Mouse (Mus musculus) gonadal fat pad, adult 2 months (tissue): ENCODE measurements around the gene Cenpa. TPM values are rescaled to one million over a fixed set of nuclear protein-coding genes. Genes with fewer than 3 reads are reported as not detected.

Experiments used
- DNase-seq: peaks from one replicate; pipeline ENCODE4 v3.0.0-alpha.2; 2012; ENCODE audit warnings: low read depth
- polyA plus RNA-seq: library from polyadenylated mRNA; depleted of rRNA; stranded (reverse); fragments of >200 nt; gene quantifications from 2 replicates; pipeline ENCODE4 v1.2.3, GENCODE M21; 2012; rRNA removed

The Cenpa gene
- polyA plus RNA-seq: 6.7 and 7.5 TPM in 2 replicates

DNA sequence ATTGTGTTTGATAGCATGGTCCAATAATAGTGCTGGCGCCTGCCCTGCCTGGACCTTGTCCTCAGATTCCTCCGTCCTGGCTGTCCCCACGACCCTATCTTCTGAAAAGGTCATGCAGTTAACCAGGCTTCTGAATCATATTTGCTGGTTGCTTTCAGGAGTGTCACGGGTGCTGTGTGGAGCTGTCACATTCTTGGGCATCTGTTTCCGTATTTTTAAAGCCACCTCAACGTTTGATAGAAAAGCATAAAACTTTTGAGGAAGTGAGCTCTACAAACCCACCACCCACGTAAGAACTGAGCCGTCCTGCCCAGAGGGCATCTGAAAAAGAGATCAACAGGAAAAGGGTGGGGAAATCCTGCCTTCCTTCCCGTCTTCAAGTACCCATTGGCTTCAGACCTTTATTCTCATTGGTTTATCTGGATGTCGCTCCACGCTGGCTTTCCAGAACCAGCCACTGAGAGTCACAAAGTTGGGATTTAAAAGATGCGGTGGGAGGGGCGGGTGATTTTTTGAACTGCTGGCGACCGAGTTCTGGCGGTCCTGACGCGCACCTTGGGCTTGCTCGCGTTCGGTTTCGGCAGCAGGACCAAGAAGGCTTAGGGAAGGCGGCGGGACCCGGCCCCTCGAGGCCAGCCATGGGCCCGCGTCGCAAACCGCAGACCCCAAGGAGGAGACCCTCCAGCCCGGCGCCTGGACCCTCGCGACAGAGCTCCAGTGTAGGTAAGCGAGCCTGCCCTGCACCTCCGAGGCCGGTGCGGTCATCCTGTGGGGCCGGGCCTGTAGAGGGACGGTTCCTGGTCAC lies at the start of gene Cenpa:
Cenpa (plus strand) TSS at position 387 of the 805 bp plus-strand sequence.
- peak; percentile 94 for DNase-seq

DNA sequence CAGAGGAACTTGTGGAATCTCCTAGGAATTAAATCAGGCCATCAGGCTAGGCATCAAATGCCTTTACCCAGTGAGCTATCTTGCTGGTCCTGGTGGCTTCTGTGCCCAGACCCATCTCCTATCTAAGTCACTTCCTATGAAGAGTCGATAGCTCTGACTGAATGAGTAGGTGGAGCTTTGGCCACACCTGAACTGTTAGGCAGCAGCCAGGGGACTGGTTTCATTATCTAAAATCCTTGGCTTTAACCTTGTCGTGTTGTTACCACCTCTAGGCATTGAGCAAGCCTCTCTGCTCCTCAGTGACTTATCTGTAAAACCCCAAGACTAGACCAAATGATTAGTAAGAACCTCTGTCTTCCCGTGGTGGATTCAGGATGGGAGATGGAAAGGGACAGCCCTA lies 49.2 kb upstream of the Cenpa start:
- no peak for DNase-seq

DNA sequence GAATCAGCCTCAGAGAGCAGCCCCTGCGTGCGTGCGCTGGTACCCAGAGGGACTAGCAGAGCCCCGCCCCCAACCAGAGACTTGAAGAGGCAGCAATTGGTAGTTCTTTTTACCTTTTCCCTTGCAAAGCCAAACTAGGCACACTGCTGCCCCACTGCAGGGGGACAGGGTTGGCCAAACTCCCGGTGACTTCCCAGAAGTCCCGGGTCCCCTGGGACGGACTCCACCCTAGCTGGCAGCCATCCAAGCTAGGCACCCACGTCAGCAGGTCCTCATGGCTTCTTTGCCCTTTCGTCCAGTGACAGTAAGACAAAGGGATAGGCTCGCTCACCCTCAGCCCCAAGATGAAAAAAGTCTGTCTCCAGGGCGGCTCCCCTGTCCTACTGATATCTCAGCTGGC lies 48.7 kb upstream of the Cenpa start:
- no peak for DNase-seq

DNA sequence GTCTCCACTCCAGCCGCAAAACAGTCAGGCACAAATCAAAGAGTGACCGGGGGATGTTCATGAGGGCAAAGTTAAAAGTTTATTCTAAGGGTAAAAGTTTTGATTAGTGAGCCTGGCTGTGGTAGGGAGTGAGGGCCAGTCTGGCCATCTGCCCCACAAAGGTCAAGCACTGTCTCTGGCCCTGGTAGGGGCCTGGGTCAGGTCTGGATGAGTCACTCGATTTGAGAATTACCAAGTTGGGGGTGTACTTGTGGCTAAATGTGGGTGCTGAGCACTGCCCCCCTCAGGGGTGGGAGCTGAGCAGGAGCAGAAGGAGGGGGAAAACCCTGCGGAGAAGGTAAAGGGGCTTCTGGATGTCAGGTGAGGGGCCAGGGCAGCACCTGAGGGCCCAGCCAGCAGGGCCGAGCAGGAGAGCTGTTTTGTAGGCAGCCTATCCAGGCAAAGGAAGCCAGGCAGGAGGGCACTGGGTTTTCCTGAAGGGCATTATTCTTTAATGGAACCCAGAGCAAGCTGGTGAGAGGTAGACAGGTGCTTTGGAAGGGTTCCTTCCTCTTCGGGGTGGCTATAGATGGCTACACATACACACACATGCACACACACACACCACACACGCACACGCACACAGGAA lies 48.1 kb upstream of the Cenpa start:
- DNase-seq: no peak

GRCm38 (mm10) chr5:30619211-30619610 lies 47.4 kb upstream of the Cenpa start:
- no peak for DNase-seq

- DNase-seq: no peak
Measured at GRCm38 (mm10) chr5:30620567-30620966, 46.0 kb upstream of the Cenpa start.

DNA sequence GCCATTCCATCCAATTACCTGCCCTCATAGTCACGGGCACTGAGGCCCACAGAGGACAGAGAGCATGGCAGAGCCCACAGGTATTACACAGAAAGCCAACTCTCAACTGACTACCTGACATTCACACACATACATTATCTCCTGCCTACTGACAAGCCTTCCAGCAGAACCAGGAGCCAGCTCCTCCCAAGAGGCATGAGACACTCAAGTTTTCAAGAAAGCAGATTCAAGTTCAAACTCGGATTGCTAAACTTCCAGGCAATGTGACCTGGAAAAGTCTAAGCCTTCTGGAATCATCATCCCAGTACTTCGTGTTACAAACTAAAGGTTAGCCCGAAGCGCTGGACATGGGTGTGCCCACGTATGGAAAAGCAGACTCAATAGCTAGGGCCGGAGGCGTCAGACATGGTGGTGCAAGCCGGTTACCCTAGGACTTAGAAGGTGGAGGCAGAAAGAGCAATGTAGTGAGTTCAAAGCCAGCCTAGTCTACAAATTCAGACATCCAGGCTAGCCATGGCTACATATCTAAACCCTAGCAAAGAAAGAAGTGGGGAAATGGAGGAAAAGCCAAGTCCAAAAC lies 45.3 kb upstream of the Cenpa start:
- no peak for DNase-seq

GRCm38 (mm10) chr5:30621844-30622176 lies 44.8 kb upstream of the Cenpa start:
- DNase-seq: no peak

GRCm38 (mm10) chr5:30622177-30622840 lies 44.3 kb upstream of the Cenpa start:
- no peak for DNase-seq

DNA sequence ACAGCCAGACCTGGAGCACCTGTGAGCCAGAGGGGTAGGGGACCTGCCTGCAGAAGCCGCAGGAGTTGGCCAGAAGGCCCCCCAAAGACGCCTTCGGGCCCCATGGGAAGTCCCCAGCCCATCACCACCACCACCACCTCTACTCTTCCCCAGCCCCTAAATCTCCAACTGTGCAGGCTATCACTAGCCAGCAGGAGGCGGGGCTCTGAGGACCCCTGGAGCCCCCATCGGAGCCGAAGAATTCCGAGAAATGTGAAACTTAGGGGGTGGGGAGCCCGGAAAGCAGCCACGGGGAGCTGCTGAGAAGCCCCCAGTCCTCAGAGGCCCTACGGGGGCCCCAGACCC lies 43.8 kb upstream of the Cenpa start:
- DNase-seq: no peak

DNA sequence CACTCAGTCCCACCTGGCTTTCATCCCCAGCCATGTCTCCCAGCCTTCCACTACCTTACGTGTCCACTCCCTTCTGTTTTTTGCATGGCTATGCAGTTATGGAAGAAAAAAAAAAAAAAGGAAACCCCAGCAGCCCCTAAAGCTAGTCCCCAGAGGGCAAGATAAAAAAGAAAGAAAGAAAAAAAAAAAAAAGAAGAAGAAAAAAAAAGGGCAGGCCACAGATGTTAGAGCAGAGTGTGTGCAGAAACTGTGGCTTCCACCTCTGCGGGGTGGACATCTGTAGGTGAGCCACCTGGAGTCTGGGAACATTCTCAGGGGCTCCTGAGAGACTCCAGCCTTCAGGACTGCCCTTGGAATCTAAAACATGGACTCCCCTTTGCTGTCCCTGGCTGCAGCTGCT lies 43.2 kb upstream of the Cenpa start:
- no peak for DNase-seq

DNA sequence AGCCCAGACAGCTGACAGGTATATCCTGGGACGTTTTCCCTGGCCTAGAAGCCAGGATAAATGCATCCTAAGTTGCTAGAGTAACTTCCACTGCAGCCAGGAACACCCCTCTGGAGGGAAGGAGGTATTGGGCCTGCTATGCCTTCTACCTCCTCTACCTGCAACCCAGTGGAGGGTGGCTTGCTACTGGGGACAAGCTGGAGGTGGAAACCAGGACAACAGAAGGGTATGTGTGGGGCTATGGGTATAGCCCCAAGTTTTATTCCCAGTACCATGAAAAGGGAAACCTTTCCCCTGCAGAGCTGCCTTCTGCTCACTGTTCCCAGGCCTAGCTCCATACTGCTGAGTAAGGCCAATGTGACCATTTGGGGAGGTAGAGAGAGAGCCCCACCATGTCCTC lies 42.3 kb upstream of the Cenpa start:
- no peak for DNase-seq

DNA sequence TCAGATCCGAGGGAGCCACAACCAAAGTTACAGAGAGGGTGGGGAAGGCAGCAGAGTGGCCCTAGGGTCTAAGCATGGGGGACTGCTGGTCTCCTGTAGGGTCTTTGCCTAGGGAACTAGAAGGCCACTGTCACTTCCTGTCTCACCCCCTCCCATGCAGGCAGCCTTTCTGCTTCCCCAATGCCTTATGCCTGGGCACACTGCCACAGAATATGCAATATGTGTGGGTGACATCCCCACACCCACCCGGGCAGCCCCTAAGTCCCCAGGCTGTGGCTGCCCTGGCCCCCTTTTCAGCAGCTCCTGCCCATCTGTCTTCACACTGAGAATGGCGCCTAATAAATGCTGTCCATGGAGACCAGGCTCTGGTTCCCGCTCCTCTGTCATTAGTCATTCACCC lies 41.7 kb upstream of the Cenpa start:
- DNase-seq: no peak

GRCm38 (mm10) chr5:30625379-30625778 lies 41.2 kb upstream of the Cenpa start:
- no peak for DNase-seq

DNA sequence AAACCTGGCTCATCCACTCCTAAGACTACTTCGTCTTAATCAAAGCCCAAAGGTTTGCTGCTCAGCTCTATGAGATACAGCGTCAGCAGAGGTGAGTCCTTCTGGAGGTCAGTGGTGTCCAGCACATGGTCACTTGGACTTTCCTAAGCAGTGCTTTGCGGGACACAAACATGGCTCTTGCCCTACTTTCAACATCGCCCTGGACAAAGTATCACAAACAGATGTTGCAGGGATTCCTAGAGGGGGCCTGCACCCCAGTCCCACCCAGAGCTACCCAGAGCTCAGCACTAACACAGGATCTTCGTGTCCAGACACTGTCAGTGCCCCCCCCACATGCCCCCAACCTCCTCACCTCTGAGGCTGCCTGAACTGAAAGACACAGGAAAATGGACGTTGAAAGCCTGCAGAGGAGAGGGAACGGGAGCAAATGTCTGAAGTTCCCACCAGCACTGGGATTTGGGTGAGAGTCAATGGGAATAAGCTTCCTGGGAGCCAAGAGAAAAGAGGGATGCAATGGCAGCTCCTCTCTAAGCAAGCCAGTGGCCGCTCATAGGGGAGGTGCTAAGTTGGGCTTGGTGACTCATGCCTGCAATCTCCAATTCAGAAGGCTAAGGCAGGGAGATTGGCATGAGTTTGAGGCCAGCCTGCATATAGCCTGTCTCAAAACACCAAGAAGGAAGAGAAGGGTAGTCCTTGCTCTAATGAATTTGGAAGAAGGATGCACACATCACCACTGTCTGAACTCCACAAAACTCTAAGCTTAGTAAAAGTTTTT lies 40.1 kb upstream of the Cenpa start:
- DNase-seq: no peak

DNA sequence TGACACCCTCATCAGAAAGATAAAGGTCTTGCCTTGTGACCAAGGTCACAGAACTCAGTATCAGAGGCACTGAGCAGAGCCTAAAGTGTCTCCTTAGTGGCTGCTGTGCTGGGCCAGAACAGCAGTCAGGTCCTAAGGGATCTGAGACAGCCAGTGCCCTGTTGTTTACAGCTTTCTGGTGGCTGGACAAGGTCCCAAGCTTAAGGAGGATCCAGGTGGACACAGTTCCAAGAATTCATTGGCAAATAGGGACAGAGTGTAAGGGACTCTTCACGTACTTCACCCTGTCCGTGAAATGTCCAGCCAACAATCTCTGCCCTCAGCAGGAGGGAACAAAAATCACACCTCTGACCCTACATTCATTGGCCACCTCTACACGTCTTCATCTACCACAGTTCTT lies 38.1 kb upstream of the Cenpa start:
- no peak for DNase-seq

GRCm38 (mm10) chr5:30630401-30630800 lies 36.2 kb upstream of the Cenpa start:
- no peak for DNase-seq

- no peak for DNase-seq
Measured at GRCm38 (mm10) chr5:30632134-30632533, 34.4 kb upstream of the Cenpa start.

DNA sequence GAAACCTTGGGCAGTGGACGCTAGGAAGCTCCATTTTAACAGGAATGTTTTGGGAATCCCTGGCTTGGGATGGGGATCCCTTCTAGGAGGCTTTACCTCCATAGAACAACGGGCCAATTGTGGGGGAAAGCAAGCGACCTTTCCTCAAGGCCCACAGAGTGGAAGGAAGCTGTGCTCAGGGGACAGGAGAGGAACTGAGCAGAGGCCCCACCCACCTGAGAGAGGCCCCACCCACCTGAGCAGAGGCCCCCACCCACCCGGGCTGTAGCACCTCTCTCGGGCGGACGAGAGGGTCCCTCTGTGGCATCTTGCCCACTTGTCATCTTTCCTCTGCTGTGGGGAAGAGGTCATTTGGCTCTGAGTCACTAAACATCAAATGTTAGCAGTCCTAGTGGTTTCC lies 29.6 kb upstream of the Cenpa start:
- no peak for DNase-seq

DNA sequence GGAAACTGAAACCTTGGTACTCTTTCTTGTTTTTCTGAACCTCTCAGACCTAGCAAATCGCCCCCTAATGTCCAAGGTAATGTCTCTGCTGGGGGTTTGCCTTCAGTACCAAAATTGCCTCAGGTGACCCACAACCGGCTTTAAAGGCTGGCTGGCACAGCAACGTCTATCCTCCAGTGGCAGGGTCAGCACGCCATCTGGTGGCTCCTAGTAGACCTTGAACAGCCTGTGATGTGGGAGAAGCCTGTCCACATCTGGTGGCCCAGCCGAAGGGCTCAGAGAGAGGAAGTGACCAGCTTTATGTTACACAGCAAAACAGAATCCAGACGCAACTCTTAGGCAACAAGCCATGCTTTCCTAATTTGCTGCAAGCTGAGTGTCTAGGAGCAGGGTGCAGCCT lies 28.5 kb upstream of the Cenpa start:
- no peak for DNase-seq

DNA sequence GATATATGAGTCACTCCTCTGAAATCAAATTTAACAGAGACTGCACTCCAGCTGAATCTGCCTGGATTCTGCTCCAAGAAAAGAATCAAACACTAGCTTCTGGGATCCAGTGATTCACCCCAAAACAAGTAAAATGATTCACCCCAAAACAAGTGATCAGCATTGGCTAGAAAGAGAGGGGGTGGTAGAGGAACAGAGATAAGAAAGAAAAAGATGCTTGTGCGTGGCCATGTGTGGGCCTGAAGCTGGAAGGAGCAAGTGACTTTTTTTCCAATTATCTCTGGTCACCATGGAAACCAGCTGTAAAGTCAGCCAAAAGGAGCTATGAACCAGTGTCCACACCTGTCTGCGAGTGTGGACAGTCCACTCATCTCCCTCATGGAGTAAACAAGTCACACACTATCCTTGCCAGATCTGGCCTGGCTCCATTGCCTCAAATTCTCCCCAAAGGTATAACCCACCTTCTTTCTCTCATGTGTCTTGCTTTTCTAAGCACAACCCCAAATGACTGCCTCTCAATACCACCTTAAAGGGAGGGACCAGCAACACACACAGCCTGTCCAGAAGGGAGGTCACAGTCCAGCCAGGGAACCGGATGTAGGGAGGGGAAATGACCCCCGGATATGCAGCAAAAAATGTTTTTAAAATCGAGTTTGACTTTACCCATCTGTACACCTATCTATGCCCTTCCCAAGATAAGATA lies 22.9 kb upstream of the Cenpa start:
- DNase-seq: no peak
